Mouse (Mus musculus) lung, postnatal 10 days (tissue): ENCODE measurements at regions not wholly inside any gene's neighbourhood (a gene's known extent, or its start where the extent isn't known, plus 50 kb on each side); places are given as distances from the start of the nearest gene placed in this dataset.

ENCODE experiments used
- DNase-seq: peaks from one replicate; pipeline ENCODE4 v3.0.0; 2021

- DNase-seq, result no peak
These were observed 78.2 kb upstream of the Phyhipl start for GRCm38 (mm10) chr10:70733956-70734355.

- DNase-seq, result no peak
These were observed 77.7 kb upstream of the Phyhipl start for GRCm38 (mm10) chr10:70733478-70733877.

- no peak for DNase-seq
These were observed 69.3 kb upstream of the Phyhipl start for GRCm38 (mm10) chr10:70725091-70725490.

- no peak for DNase-seq
These were observed 67.0 kb upstream of the Phyhipl start for GRCm38 (mm10) chr10:70722783-70723182.

GRCm38 (mm10) chr10:70722381-70722780 is 66.6 kb upstream of the Phyhipl start:
- no peak for DNase-seq

GRCm38 (mm10) chr10:70717464-70717863 is 61.7 kb upstream of the Phyhipl start:
- no peak for DNase-seq

- peak; percentile 72 for DNase-seq
These were observed 61.3 kb upstream of the Phyhipl start for GRCm38 (mm10) chr10:70717025-70717424.

GRCm38 (mm10) chr10:70713306-70713705 is 57.5 kb upstream of the Phyhipl start:
- no peak for DNase-seq

GRCm38 (mm10) chr10:70708806-70709205 is 53.0 kb upstream of the Phyhipl start:
- DNase-seq, result no peak
